Mouse (Mus musculus) liver, postnatal 0 days (tissue): Measurements from ENCODE around the gene Grk6.
A peak's percentile ranks its signal among the peaks of the same experiment; 100 is the strongest.

Experiments
- CTCF ChIP-seq: sonication (generic); IDR thresholded peaks from 2 replicates; pipeline ENCODE4 v1.5.1; 2016; ENCODE audit warnings: antibody characterized with exemption, low read depth
- EP300 ChIP-seq: IDR thresholded peaks from 2 replicates; pipeline ENCODE4 v1.6.1; 2016; ENCODE audit warnings: antibody characterized with exemption, low read depth, mild to moderate bottlenecking

DNA sequence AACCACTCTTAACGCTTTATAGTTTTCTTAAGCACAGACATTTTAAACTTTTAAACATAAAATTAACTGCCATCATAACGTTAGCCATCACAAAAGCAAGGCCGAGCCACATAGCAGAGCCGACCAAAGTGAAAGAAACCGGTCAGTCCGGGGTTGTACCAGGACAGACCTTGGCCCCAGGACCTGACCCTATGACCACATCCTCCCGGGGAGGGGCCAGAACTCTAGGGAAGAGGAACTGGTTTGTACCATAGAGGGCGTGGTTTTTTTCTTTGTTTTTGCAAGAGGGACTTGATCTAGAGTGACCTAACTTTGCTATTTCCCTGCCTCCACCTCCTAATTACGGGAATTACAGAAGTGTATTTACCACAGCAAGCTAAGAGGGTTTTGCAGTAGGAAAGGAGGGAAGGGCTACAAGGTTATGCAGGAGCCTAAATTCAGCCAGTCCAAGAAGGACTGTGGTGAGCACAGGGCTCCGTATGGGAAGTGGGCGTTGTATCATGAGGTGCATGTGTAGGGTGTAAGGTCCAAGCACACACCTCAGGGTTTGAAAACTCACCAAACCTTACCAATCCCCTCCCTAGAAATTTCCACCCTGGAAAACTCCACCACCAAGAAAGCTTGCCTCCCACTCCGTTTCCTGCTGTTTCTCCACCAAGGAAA, 15.5 kb upstream of the Grk6 start:
- TF ChIP-seq EP300 (peak; percentile 64; the same call in 1 of the 2 replicates), CTCF (peak; percentile 14; the same call in 1 of the 2 replicates)
